Mouse (Mus musculus): ENCODE measurements around the gene Gm11983. TPM values are rescaled to one million over a fixed set of nuclear protein-coding genes. Genes with fewer than 3 reads are reported as not detected.

Gm11983 gene
- polyA plus RNA-seq, 2 experiments, result not detected

GRCm38 (mm10) chr11:6790690-6791089 lies 46.8 kb downstream of the Gm11983 start:
- 61% methylated on average over 3 of the region's 3 CpGs for WGBS (ENCODE audit: insufficient replicate concordance)
- H3K9me3 ChIP-seq (ENCODE audit: control insufficient read depth, low read length), result no peaks in the 10 kb centered on the region
- ATAC-seq (ENCODE audit: insufficient read depth) (no peak), DNase-seq (ENCODE audit: low read depth in 3 of 3, low spot score in 3 of 3) (no peak)
- H3K36me3 ChIP-seq (replicated peaks; ENCODE audit: control insufficient read depth, insufficient read depth, low read depth), result no peaks in the 10 kb centered on the region
- TF ChIP-seq CTCF (IDR thresholded peaks at IDR 0.05; ENCODE audit: low read depth) (peak; percentile 52), EP300 (IDR thresholded peaks at IDR 0.05; ENCODE audit: low read depth) (no peak)
- no peaks in the 10 kb centered on the region for H3K27me3 ChIP-seq (ENCODE audit: control insufficient read depth, insufficient read depth, low read length)
- no peak overlapping the region for H3K4me3 ChIP-seq (ENCODE audit: insufficient read depth in 1 of 2, low read depth in 2 of 2, low read length in 2 of 2)
- no peak overlapping the region for H3K9ac ChIP-seq (replicated peaks)
- no peak overlapping the region for H3K27ac ChIP-seq
- H3K4me2 ChIP-seq (ENCODE audit: low read depth), result no peak overlapping the region
- no peaks in the 10 kb centered on the region for H3K4me1 ChIP-seq (replicated peaks; ENCODE audit: control insufficient read depth in 2 of 2, insufficient read depth in 2 of 2, low read length in 1 of 2)

Other genes with a start within 250 kb of the Gm11983 start
- gene Nacad, start 231.6 kb downstream of the Gm11983 start, polyA plus RNA-seq (2012; rRNA removed), result 2.3 and 4.0 TPM in 2 replicates
- gene Nacad, start 231.6 kb downstream of the Gm11983 start, polyA plus RNA-seq (2014; fragmentation: Nextera tagmentation; extraction: Ambion mirVana), result 6.2 and 6.4 TPM in 2 replicates
- 55.1 and 63.6 TPM in 2 replicates for gene Tbrg4, start 211.6 kb downstream of the Gm11983 start, polyA plus RNA-seq (2012; rRNA removed)
- gene Tbrg4, start 211.6 kb downstream of the Gm11983 start, polyA plus RNA-seq (2014; fragmentation: Nextera tagmentation; extraction: Ambion mirVana), result 27.7 and 30.4 TPM in 2 replicates
- not detected in 2 replicates for gene Wap, start 199.0 kb downstream of the Gm11983 start, polyA plus RNA-seq (2012; rRNA removed)
- not detected in 2 replicates for gene Wap, start 199.0 kb downstream of the Gm11983 start, polyA plus RNA-seq (2014; fragmentation: Nextera tagmentation; extraction: Ambion mirVana)
- gene Ramp3, start 179.1 kb downstream of the Gm11983 start, polyA plus RNA-seq (2012; rRNA removed), result 0.04 and 0.14 TPM in 2 replicates
- gene Ramp3, start 179.1 kb downstream of the Gm11983 start, polyA plus RNA-seq (2014; fragmentation: Nextera tagmentation; extraction: Ambion mirVana), result not detected in 2 replicates
- gene Adcy1, start 225.8 kb upstream of the Gm11983 start, polyA plus RNA-seq (2012; rRNA removed), result 0.13 and 0.14 TPM in 2 replicates
- gene Adcy1, start 225.8 kb upstream of the Gm11983 start, polyA plus RNA-seq (2014; fragmentation: Nextera tagmentation; extraction: Ambion mirVana), result 0.15 and 0.24 TPM in 2 replicates